Mouse (Mus musculus): ENCODE measurements at regions not wholly inside any gene's neighbourhood (a gene's known extent, or its start where the extent isn't known, plus 50 kb on each side); places are given as distances from the start of the nearest gene placed in this dataset.

DNA sequence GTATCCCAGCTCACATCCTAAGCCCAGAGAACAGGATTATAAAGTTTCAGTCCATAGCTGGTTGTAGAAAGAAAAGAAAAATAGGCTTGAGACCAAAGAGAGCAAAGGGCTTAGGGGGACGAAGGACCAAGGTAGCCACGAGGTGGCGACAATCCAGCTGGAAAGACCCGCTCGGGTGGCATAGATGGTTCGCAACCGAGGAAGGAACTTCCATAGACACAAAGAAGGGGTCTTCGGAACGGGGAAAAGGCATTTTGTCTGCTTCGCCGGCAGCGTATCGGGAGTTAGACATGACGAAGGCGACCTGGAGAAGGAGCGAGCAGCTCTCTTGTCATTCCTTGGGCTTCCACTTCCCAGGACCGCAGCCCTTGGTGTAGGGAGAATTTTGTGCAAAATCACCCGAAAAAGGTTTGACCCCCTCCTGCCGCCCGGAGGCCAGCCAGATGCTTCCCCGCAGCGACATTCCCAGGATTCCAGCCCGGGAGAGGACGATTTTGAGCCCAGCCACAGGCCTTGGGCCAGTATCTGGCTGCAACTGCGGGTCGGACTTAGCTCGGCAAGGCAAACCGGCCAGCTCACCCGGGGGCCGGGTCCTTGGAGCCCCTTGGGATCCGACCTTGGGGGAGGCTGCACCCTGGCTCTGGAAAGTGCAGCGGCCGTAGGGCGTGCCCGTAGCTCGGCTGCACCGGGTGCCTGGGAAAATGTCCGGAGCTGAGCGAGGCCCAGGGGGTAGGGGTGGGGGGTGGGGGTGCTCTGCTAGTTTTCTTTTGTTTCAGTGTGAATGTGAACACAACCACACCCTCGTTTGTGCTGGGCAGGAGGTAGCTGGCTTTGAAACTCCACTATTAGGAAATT, 184.5 kb upstream of the Foxn2 start:
- peak; percentile 82 for DNase-seq (ENCODE audit: extremely low read depth, insufficient read length, low spot score)

DNA sequence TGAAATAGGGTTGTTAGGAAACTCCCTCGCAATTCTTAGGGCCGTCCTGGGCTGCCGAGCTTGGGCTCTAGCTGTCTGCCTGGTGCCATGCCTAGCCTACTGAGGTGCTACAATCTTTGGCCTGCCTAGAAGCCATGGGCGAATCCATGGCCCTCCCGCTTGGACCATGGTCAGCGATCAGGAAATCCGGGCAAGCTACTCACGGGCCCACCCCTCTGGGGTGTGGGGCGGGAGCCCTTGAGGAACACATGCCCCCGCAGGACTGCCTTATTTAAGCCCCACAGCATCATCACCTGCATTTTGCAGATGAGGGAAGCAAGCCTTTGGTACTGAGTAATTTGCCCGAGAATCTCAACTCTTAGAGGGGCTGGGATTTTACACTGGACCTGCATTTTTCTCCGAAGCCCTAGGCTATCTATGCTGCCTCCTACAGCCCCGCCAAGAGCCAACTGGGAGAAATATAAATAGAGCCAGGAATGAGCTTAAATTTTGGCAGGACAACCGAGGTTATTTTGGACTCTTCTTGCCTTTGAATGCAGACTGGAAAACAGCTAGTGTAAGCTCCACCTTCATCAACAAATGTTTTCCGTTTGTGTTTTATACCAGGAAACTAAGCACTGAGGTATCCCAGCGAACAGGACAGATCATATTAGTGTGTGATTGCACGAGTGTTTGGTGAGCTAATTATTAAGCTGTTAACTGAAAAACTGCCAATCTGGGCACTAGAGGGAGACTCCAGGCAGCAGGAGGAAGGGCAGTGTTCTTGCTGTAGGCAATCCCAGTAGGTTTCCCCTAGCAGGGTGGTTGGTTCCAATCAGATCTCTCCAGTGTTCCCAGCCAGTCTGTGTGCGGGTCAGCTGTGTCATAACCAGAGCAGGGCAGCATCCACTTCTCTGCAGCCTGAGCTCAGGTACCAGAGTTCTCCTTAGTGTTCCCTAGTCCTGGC, 183.6 kb upstream of the Foxn2 start:
- DNase-seq (ENCODE audit: extremely low read depth, insufficient read length, low spot score) = peak; percentile 79

DNA sequence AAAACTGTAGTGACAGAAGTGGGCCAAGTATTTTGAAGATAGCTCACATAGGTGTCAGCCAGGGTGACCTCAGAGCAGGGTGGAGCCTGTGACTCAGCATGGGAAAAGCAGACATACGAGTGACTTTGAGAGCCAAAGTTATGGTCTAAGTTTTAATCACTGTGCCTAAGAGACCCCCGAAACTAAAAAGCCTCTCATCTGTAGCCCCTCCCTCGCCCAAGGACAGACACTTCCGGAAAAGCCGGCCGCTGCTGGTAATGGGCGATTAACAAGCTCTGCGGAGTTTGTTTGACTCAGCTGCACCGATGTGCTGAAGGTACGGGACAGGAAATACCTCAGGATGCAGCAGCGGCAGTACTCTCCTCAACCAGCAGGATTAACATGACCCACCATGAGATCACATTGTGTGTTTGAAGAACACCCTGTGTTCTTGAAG, 182.1 kb upstream of the Foxn2 start:
- peak; percentile 47 for DNase-seq (ENCODE audit: extremely low read depth, insufficient read length, low spot score)

DNA sequence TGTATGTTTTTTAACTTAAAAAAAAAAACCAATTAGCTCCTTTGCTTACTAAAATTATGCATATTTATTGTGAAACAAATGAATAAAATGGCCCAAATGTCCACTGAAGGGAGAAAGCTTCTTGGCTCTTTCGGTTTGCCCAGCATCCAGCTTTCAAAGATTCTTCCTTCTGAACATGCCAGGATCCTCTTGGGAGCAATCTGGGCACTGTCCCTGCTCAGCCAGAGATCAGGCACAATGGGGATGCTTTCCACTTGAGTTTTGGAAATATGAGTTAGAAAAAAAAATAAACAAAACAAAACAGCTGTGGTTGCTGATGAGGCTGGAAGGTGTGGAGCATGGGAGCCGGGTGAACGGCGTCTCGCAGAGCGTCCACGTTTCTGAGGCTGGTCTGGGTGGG, 180.3 kb upstream of the Foxn2 start:
- DNase-seq (ENCODE audit: extremely low read depth, insufficient read length, low spot score) = no peak

DNA sequence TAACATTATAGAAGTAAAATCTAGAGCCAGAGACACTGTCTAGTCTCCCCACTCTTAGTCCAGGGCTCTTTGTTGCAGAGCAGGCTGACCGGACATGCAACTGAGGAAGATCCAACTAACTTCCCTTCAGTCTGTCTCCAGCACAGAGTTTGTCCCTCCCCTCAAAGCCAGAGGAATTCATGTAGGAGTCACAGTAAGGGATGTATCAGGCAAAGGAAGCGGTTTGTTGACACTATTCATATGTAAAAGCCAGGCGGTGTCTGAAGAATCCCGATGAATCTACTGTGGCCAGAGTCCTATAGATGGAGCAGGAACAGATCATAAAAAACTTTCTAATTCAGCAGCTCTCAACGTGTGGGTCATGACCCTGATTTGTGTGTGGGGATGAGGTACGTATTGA, 179.7 kb upstream of the Foxn2 start:
- DNase-seq (ENCODE audit: extremely low read depth, insufficient read length, low spot score) = no peak

DNA sequence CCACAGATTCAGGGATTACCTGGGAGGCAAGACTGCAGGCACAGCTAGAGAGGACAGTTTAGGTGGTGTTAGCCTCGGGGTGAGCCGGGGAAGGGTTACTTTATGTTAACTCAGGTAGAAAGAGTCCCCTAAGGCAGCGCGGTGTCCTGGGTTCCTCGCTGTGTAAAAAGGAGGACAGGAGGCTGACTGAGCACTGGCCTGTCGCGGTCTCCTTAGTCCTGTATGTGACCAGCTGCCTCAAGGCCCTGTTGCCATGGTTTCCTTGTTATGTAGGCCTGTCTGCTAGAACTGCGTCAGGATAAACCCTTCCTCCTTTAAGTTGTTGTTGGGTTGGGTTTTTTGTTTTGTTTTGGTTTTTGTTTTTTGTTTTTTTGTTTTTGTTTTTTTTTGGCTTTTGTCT, 179.0 kb upstream of the Foxn2 start:
- no peak for DNase-seq (ENCODE audit: extremely low read depth, insufficient read length, low spot score)

DNA sequence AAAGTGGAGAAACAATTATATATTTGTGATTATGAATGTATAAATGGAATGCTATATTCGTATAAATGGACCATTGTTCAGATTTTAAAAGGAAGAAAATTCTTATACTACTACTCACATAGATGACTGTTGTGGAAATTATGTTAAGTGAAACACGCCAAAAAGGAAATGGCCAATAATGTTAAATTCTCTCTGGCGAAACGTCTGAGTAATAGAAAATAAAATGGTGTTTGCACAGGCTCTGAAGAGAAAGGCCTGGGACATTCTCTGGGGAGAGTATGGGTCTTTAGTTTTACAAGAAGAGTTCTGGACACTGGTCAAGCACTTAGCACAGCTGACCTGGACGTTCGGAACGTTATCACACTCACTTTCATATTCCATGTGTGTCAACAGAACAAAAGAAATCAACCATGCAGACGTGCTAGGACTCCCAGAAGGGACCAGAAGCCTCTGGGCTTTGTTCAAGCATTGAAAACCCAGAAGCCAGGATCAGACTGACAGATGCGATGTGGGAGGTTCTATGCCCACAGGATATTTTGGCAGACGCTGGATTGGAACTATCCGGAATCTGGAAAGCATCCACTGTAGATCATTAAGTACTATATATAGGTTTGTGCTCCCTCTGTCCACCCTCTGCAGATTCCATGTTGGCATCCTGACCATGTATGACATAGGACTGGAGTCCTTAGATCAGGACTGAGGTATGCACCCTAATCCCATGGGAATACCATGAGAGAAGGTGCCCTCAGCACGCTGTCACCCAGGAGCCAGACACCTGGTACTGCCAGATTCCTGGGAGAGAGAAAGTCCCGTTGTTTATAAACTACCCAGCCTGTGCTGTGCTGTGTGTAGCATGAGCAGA, 178.0 kb upstream of the Foxn2 start:
- DNase-seq (ENCODE audit: extremely low read depth, insufficient read length, low spot score) = no peak

DNA sequence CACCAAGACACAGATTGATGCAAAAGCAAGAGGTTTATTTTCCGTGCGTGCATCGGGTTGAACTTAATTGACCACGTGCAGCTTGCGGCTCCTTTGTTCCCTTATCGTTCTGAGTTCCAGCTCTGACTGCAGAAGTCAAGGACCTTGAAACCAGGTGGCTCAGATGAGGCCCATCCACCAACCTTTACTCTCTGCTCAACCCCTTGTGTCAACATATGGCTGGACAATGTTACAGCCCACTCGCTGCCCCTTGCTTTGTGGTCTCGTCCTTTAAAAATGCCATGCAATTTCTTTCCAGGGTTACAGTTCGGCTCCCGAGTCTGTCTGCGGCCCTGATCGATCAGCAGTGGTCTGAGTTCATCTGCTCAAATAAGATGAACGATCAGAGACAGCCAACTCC, 175.2 kb upstream of the Foxn2 start:
- no peak for DNase-seq (ENCODE audit: extremely low read depth, insufficient read length, low spot score)

DNA sequence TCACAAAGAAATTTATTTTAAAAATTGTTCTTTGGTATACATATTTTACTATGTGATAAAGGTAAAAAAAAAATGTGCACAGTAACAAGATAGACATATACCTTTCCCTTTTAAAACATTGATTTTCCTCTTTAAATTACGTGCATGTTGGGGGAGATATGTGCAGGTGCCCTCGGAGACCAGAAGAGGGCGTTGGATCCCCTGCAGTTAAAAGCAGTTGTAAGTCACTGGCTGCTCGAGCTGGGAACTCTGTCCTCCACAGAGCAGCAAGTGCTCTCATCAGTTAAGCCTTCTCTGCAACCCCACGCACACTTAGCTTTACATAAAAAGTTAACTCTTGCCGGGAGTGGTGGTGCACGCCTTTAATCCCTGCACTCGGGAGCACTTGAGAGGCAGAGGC, 172.3 kb upstream of the Foxn2 start:
- no peak for DNase-seq (ENCODE audit: extremely low read depth, insufficient read length, low spot score)

DNA sequence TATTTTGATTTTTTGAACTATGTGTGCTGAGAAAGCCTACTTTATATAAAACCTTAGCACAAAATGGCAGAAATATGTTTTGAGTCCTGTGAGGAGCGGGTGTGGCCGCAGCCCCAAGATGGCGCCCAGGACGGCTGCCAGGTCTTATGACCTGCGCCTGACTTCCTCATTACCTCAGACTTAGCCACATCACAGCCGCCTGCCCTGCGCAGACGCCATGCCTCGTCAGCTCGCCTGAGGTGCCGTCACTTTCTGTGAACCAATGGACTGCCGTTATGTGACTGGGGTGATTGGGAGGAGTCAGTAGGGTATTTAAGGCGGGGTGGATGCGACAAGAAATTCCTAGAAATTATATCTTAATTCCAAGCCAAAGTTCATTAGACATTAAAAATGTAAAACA, 171.7 kb upstream of the Foxn2 start:
- no peak for DNase-seq (ENCODE audit: extremely low read depth, insufficient read length, low spot score)

DNA sequence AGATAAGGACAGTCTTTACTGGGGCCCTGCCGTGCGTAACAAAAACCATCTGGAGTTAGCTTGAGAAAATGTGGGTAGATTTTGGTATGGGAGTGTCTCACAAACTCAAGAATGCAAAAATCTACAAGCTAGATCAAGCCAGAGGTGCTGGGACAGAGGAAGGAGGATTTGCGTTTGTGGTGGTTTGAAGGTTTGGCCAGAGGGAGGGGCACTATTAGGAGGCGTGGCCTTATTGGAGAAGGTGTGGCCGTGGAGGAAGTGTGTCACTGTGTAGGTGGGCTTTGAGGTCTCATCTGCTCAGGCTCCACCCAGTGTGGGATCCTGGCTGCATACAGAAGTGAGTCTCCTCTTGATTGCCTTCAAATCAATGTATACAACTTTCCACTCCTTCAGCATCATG, 169.6 kb upstream of the Foxn2 start:
- no peak for DNase-seq (ENCODE audit: extremely low read depth, insufficient read length, low spot score)

DNA sequence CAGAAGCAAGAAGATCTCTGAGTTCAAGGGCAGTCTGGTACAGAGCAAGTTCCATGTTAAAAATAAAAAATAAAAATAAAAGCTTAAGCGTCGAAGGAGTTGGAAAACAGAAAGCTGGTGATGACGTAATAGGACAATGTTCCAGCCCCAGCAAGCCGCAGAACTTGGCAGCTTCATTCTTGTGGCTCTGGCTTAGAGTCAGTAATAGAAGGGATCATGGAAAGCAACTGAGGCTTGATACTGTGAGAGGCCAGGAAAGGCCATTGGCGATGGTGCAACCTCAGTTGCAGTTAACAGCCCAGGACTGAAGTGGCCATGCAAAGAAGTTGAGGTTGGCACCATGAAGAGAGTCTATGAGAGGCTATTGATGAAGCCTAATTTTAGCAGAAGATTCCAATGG, 168.3 kb upstream of the Foxn2 start:
- DNase-seq (ENCODE audit: extremely low read depth, insufficient read length, low spot score) = no peak

DNA sequence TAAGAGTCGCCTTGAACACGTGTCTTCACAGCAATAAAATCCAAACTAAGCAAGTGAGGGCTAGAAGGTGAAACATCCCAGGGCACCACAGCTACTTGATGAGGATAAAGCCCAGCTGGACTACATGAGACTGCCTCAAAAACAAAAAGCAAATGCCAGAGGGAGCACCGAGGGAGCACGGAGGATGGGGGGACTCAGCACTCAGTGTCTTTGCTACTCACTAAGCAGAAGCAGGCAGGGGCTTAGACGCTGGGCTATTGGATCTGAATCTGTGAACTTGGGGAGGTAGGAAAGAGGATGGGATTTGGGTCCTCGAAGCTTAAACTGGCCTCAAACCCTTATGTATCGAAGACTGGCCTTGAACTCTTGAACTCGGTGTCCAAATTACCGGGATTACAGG, 167.0 kb upstream of the Foxn2 start:
- DNase-seq (ENCODE audit: extremely low read depth, insufficient read length, low spot score) = no peak

DNA sequence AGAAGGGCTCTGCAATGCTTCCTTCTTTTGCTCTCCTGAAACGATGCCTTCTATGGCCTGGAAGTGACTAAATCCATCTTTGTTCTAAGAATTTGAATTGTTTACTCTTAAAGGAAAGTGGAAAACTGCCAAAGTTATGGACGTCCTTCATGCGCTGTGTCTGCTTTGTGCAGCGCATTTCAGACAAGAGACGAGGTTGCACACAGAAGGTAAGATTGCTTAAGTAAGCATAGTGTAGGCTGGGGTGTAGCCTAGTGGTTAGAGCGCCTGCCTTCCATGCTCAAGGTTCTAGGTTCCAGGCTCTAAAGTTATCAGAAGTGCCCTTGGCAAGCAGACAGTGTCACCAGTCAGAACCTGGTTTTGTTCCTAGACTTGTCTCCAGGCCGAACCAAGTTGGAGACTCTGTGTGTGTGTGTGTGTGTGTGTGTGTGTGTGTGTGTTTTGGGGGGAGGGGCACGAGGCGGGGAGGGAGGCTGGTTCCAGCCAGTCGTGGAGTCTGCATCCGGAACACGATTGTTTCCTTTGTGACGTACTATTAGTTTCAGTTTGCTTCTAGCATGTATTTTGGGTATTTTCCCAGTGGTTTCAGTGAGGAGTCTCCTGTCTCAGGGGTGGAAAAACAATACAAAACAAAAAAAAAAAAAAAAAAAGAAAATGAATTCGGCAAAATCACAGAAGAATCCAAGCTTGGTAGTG, 166.4 kb upstream of the Foxn2 start:
- peak; percentile 46 for DNase-seq (ENCODE audit: extremely low read depth, insufficient read length, low spot score)

DNA sequence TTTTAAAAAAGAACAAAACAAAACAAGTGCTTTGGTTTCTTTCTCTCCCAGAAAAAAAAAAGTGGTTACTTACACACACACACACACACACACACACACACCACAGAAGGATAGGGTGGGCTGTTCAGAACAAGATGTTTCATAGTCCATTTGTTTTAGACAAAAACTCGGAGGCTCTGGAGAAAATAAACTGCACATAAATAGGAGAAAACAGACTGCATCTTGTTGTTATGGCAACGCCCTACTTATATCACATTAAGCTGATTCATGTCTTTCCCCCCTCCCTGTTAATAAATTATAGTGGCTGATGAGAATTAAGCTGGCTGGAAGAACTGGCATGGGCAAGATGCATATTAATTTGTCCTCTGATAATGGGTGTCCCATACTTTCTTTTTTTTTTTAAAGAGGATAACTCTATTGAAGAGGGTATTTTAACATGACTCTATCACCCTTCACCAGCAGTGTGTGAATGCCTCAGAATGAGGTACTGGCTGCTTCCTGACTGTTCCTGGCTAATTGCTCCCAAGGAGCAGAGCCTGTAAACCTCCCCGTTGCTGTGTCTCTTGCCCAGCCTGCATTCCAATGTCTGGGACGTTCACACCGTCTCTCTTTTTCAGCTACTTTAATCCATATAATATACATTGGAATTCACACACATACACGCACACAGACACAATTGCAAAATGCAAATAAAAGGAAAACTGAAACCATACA, 165.6 kb upstream of the Foxn2 start:
- no peak for DNase-seq (ENCODE audit: extremely low read depth, insufficient read length, low spot score)

DNA sequence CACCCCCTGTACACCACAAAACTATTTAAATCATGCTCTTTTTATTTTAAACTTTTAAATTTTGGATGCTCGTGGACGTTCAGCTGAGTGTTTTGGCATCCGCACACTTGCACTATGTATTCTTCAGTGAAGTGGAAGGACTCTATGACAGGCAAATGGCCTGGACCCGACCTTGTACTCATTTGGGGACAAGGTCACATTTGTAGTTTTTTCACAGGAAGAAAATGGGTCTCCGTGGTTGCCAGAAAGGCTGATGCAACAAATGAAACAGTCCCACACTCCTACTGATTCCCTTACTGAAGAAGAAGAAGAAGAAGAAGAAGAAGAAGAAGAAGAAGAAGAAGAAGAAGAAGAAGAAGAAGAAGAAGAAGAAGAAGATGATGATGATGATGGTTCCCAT, 160.9 kb upstream of the Foxn2 start:
- no peak for DNase-seq (ENCODE audit: extremely low read depth, insufficient read length, low spot score)

DNA sequence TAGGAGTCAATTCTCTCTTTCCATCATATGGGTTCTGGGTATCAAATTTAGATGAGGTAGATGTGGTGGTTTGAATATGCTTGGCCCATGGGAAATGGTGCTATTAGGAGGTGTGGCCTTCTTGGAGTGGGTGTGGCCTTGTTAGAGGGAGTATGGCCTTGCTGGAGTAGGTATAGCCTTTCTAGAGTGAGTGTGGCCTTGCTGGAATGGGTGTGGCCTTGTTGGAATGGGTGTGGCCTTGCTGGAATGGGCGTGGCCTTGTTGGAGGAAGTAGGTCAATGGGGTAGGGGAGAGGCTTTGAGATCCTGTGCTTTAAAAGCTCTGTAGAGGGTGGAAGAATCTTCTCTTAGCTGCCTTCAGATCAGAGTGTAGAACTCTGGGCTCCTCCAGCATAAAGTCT, 157.8 kb upstream of the Foxn2 start:
- no peak for DNase-seq (ENCODE audit: extremely low read depth, insufficient read length, low spot score)

DNA sequence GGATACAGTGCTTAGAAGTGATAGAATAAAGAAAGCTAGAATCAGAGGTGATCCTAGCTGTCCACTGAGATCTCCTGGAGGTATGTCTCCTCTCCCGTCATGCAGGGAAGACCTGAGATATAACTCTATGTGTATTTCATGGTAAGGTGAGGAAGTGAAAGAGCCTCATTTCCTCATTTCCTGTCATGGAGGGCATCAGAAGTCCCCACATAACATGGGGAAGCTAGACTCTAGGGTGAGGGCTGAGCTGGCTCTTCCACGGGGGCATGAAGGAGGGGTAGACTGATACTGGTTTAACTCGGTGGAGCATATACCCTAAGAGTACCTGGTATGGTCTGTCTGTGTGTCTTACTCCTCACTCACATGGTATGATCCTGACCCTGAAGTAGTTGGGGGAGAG, 156.0 kb upstream of the Foxn2 start:
- no peak for DNase-seq (ENCODE audit: extremely low read depth, insufficient read length, low spot score)

DNA sequence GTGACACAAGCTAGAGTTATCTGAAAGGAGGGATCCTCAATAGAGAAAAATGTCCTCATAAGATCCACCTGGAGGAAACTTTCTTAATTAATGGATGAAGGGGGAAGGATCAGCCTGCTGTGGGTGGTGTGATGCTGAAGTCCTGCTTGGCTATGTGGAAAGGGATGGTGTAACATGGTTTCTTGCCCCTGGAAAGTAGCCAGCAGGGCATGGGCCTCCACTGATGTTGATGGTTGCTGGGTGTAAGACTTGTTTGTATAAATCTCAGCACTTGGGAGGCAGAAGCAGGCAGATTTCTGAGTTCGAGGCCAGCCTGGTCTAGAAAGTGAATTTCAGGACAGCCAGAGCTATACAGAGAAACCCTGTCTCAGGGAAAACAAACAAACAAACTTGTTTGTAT, 152.7 kb upstream of the Foxn2 start:
- no peak for DNase-seq (ENCODE audit: extremely low read depth, insufficient read length, low spot score)

DNA sequence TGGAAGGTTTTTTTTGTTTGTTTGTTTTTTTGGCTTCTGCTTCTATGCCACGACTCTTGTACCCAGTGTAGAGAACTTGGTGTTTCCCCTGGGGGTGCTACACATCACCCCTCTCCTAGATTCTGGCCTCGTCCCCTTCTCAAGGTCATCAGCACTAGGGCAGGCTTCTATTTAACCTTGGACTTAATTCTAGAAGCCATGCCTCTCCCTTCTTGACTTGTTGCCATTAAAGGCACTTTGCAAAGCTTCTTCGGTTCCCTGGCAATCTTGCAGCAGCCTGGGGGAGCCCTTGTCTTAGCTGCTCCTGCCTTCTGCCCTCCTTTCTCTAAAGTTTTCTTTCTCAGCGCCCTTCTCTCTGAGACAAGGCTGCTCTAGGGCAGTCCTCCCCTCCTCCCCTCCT, 143.0 kb upstream of the Foxn2 start:
- no peak for DNase-seq (ENCODE audit: extremely low read depth, insufficient read length, low spot score)
